Mouse (Mus musculus): ENCODE data around the gene Nprl3.

DNA sequence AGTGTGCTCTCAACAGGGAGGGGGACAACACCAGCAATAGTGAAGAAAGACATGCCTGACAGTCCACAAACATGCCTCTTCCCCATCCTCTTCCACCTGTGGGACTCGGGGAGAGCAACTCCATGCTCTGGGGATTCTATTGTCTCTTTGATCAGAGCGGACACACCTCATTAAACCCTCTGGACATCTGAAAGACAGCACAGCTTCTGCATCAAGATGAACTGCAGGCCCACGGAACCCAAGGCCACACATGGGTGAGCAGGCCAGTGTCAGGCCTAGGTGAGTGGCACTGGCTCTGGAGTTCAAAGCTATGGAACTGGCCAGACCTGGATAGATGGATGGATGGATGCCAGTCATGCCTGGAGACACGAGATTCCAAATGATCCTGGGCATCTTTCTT is 41.9 kb upstream of the Nprl3 start:
- no peak for TF ChIP-seq CTCF (IDR thresholded peaks at IDR 0.05; ENCODE audit: borderline replicate concordance, extremely low read depth, insufficient read depth, insufficient read length)
- no peak for TF ChIP-seq POLR2A (IDR thresholded peaks at IDR 0.05; ENCODE audit: borderline replicate concordance, extremely low read depth, insufficient read depth, insufficient read length, poor library complexity, severe bottlenecking)

Data from brain, embryonic 14.5 days (tissue).